Mouse (Mus musculus) stomach, adult 2 months (tissue): ENCODE results near the gene Tctn1. TPM values are rescaled to one million over a fixed set of nuclear protein-coding genes. Genes with fewer than 3 reads are reported as not detected.

Source experiments
- polyA plus RNA-seq: library from polyadenylated mRNA; depleted of rRNA; stranded (reverse); fragments of >200 nt; gene quantifications from 2 replicates; pipeline ENCODE4 v1.2.3, GENCODE M21; 2012; rRNA removed

Tctn1 gene
- 8.8 and 10.5 TPM in 2 replicates for polyA plus RNA-seq

GRCm38 (mm10) chr5:122263933-122264905 is at the start of gene Tctn1:
TSS of gene Tctn1 (minus strand) at chr5:122264460.

GRCm38 (mm10) chr5:122284183-122285028 is 20.1 kb upstream of the Tctn1 start, which contains the start of gene Pptc7:
TSS of gene Pptc7 (plus strand) at chr5:122284365.

GRCm38 (mm10) chr5:122206475-122206874 is 57.8 kb downstream of the Tctn1 start, which contains the start of gene Hvcn1:
TSS of gene Hvcn1 (plus strand) at chr5:122206804.

Other genes with a start within 250 kb of the Tctn1 start
- 1.5 and 2.2 TPM in 2 replicates for gene Cux2, start 214.4 kb downstream of the Tctn1 start, polyA plus RNA-seq
- not detected in 2 replicates for gene Myl2, start 163.5 kb downstream of the Tctn1 start, polyA plus RNA-seq
- gene Ccdc63, start 123.6 kb downstream of the Tctn1 start, polyA plus RNA-seq, result not detected in 2 replicates
- 14.2 and 15.7 TPM in 2 replicates for gene Ppp1cc, start 106.2 kb downstream of the Tctn1 start, polyA plus RNA-seq
- gene Hvcn1, start 57.7 kb downstream of the Tctn1 start, polyA plus RNA-seq, result 0.87 and 1.2 TPM in 2 replicates
- 11.9 and 13.2 TPM in 2 replicates for gene Pptc7, start 19.9 kb upstream of the Tctn1 start, polyA plus RNA-seq
- 0.90 and 1.2 TPM in 2 replicates for gene Rad9b, start 89.8 kb upstream of the Tctn1 start, polyA plus RNA-seq
- 7.0 and 8.9 TPM in 2 replicates for gene Vps29, start 89.9 kb upstream of the Tctn1 start, polyA plus RNA-seq
- 29.0 and 30.5 TPM in 2 replicates for gene Gpn3, start 107.4 kb upstream of the Tctn1 start, polyA plus RNA-seq
- gene Fam216a, start 107.9 kb upstream of the Tctn1 start, polyA plus RNA-seq, result 4.2 and 6.9 TPM in 2 replicates
- gene Arpc3, start 127.4 kb upstream of the Tctn1 start, polyA plus RNA-seq, result 63.6 and 87.7 TPM in 2 replicates
- 12.0 and 14.9 TPM in 2 replicates for gene Anapc7, start 157.2 kb upstream of the Tctn1 start, polyA plus RNA-seq
- gene Atp2a2, start 237.8 kb upstream of the Tctn1 start, polyA plus RNA-seq, result 38.9 and 42.4 TPM in 2 replicates